Mouse (Mus musculus): ENCODE data around the gene Cacng6. TPM values are rescaled to one million over a fixed set of nuclear protein-coding genes. Genes with fewer than 3 reads are reported as not detected.

Cacng6 gene
- polyA plus RNA-seq, 1 experiment from 2014 or later = not detected

- Histone ChIP-seq H3K4me1 (ENCODE audit: control insufficient read depth, insufficient read depth, low read length) (no peaks in the 10 kb centered on the region), H3K9ac (ENCODE audit: low read depth, low read length) (no peak overlapping the region), H3K4me3 (ENCODE audit: low read length) (no peak overlapping the region), H3K4me2 (replicated peaks; ENCODE audit: low read depth, low read length) (no peak overlapping the region), H3K9me3 (ENCODE audit: control insufficient read depth, low read length) (no peaks in the 10 kb centered on the region), H3K27ac (ENCODE audit: low read depth, low read length) (no peak overlapping the region), H3K36me3 (ENCODE audit: control insufficient read depth, insufficient read depth, low read length) (no peaks in the 10 kb centered on the region), H3K27me3 (ENCODE audit: control insufficient read depth, insufficient read depth, low read length) (peaks cover 36% of the 10 kb centered on the region)
- 96% methylated on average over 5 of the region's 5 CpGs for WGBS
- no peak for ATAC-seq (ENCODE audit: low FRiP score, low TSS enrichment)
Measured at GRCm38 (mm10) chr7:3425141-3425540, 1.1 kb downstream of the Cacng6 start.

GRCm38 (mm10) chr7:3430161-3430560 is 6.2 kb downstream of the Cacng6 start:
- WGBS = 80% methylated on average over 6 of the region's 6 CpGs
- H3K27ac ChIP-seq (ENCODE audit: low read depth, low read length) = no peak overlapping the region
- H3K4me3 ChIP-seq (ENCODE audit: low read length) = no peak overlapping the region
- ATAC-seq (ENCODE audit: low FRiP score, low TSS enrichment) = no peak
- H3K36me3 ChIP-seq (ENCODE audit: control insufficient read depth, insufficient read depth, low read length) = no peaks in the 10 kb centered on the region
- H3K9me3 ChIP-seq (ENCODE audit: control insufficient read depth, low read length) = no peaks in the 10 kb centered on the region
- no peaks in the 10 kb centered on the region for H3K4me1 ChIP-seq (ENCODE audit: control insufficient read depth, insufficient read depth, low read length)
- H3K27me3 ChIP-seq (ENCODE audit: control insufficient read depth, insufficient read depth, low read length) = peaks cover 7% of the 10 kb centered on the region; the same call in 1 of the 2 replicates
- no peak overlapping the region for H3K4me2 ChIP-seq (replicated peaks; ENCODE audit: low read depth, low read length)
- H3K9ac ChIP-seq (ENCODE audit: low read depth, low read length) = no peak overlapping the region

- H3K4me1 ChIP-seq (ENCODE audit: control insufficient read depth, insufficient read depth, low read length) = no peaks in the 10 kb centered on the region
- ATAC-seq (ENCODE audit: low FRiP score, low TSS enrichment) = no peak
- H3K36me3 ChIP-seq (ENCODE audit: control insufficient read depth, insufficient read depth, low read length) = no peaks in the 10 kb centered on the region
- H3K9ac ChIP-seq (ENCODE audit: low read depth, low read length) = no peak overlapping the region
- WGBS = 82% methylated on average over 1 of the region's 1 CpGs
- H3K4me2 ChIP-seq (replicated peaks; ENCODE audit: low read depth, low read length) = no peak overlapping the region
- H3K9me3 ChIP-seq (ENCODE audit: control insufficient read depth, low read length) = no peaks in the 10 kb centered on the region
- no peak overlapping the region for H3K27ac ChIP-seq (ENCODE audit: low read depth, low read length)
- no peak overlapping the region for H3K4me3 ChIP-seq (ENCODE audit: low read length)
- H3K27me3 ChIP-seq (ENCODE audit: control insufficient read depth, insufficient read depth, low read length) = no peaks in the 10 kb centered on the region
Measured at GRCm38 (mm10) chr7:3432066-3432465, 8.1 kb downstream of the Cacng6 start.

GRCm38 (mm10) chr7:3437941-3438340 is 13.9 kb downstream of the Cacng6 start:
- Histone ChIP-seq H3K4me2 (replicated peaks; ENCODE audit: low read depth, low read length) (no peak overlapping the region), H3K9ac (ENCODE audit: low read depth, low read length) (no peak overlapping the region), H3K36me3 (ENCODE audit: control insufficient read depth, insufficient read depth, low read length) (no peaks in the 10 kb centered on the region), H3K9me3 (ENCODE audit: control insufficient read depth, low read length) (no peaks in the 10 kb centered on the region), H3K4me3 (ENCODE audit: low read length) (no peak overlapping the region), H3K27ac (ENCODE audit: low read depth, low read length) (no peak overlapping the region), H3K27me3 (ENCODE audit: control insufficient read depth, insufficient read depth, low read length) (no peaks in the 10 kb centered on the region), H3K4me1 (ENCODE audit: control insufficient read depth, insufficient read depth, low read length) (0 out of 2 replicates have a peak, but pooled peaks cover 2% of the 10 kb centered on the region)
- no peak for ATAC-seq (ENCODE audit: low FRiP score, low TSS enrichment)
- WGBS = 54% methylated on average over 5 of the region's 5 CpGs

- no peak overlapping the region for H3K9ac ChIP-seq (ENCODE audit: low read depth, low read length)
- no peak for ATAC-seq (ENCODE audit: low FRiP score, low TSS enrichment)
- no peak overlapping the region for H3K4me3 ChIP-seq (ENCODE audit: low read length)
- 0 out of 2 replicates have a peak, but pooled peaks cover 2% of the 10 kb centered on the region for H3K4me1 ChIP-seq (ENCODE audit: control insufficient read depth, insufficient read depth, low read length)
- 94% methylated on average over 10 of the region's 11 CpGs for WGBS
- no peaks in the 10 kb centered on the region for H3K27me3 ChIP-seq (ENCODE audit: control insufficient read depth, insufficient read depth, low read length)
- H3K27ac ChIP-seq (ENCODE audit: low read depth, low read length) = no peak overlapping the region
- H3K4me2 ChIP-seq (replicated peaks; ENCODE audit: low read depth, low read length) = no peak overlapping the region
- H3K36me3 ChIP-seq (ENCODE audit: control insufficient read depth, insufficient read depth, low read length) = no peaks in the 10 kb centered on the region
- no peaks in the 10 kb centered on the region for H3K9me3 ChIP-seq (ENCODE audit: control insufficient read depth, low read length)
Measured at GRCm38 (mm10) chr7:3439984-3440383, 16.0 kb downstream of the Cacng6 start.

- H3K4me3 ChIP-seq (ENCODE audit: low read length) = no peak overlapping the region
- H3K4me2 ChIP-seq (replicated peaks; ENCODE audit: low read depth, low read length) = no peak overlapping the region
- no peak overlapping the region for H3K9ac ChIP-seq (ENCODE audit: low read depth, low read length)
- 75% methylated on average over 8 of the region's 8 CpGs for WGBS
- H3K4me1 ChIP-seq (ENCODE audit: control insufficient read depth, insufficient read depth, low read length) = 0 out of 2 replicates have a peak, but pooled peaks cover 2% of the 10 kb centered on the region
- no peak overlapping the region for H3K27ac ChIP-seq (ENCODE audit: low read depth, low read length)
- ATAC-seq (ENCODE audit: low FRiP score, low TSS enrichment) = no peak
- H3K27me3 ChIP-seq (ENCODE audit: control insufficient read depth, insufficient read depth, low read length) = no peaks in the 10 kb centered on the region
- no peaks in the 10 kb centered on the region for H3K9me3 ChIP-seq (ENCODE audit: control insufficient read depth, low read length)
- H3K36me3 ChIP-seq (ENCODE audit: control insufficient read depth, insufficient read depth, low read length) = no peaks in the 10 kb centered on the region
Measured at GRCm38 (mm10) chr7:3440526-3440925, 16.5 kb downstream of the Cacng6 start.

GRCm38 (mm10) chr7:3442476-3443062 is 18.6 kb downstream of the Cacng6 start:
- no peak overlapping the region for H3K4me3 ChIP-seq (ENCODE audit: low read length)
- H3K27me3 ChIP-seq (ENCODE audit: control insufficient read depth, insufficient read depth, low read length) = no peaks in the 10 kb centered on the region

GRCm38 (mm10) chr7:3444678-3445077 is 20.7 kb downstream of the Cacng6 start:
- no peak overlapping the region for H3K27ac ChIP-seq (ENCODE audit: low read depth, low read length)
- no peaks in the 10 kb centered on the region for H3K9me3 ChIP-seq (ENCODE audit: control insufficient read depth, low read length)
- H3K36me3 ChIP-seq (ENCODE audit: control insufficient read depth, insufficient read depth, low read length) = no peaks in the 10 kb centered on the region
- H3K4me3 ChIP-seq (ENCODE audit: low read length) = no peak overlapping the region
- H3K4me1 ChIP-seq (ENCODE audit: control insufficient read depth, insufficient read depth, low read length) = no peaks in the 10 kb centered on the region
- ATAC-seq (ENCODE audit: low FRiP score, low TSS enrichment) = no peak
- no peaks in the 10 kb centered on the region for H3K27me3 ChIP-seq (ENCODE audit: control insufficient read depth, insufficient read depth, low read length)
- H3K4me2 ChIP-seq (replicated peaks; ENCODE audit: low read depth, low read length) = no peak overlapping the region
- WGBS = 77% methylated on average over 3 of the region's 3 CpGs
- no peak overlapping the region for H3K9ac ChIP-seq (ENCODE audit: low read depth, low read length)

More at GRCm38 (mm10) chr7:3442476-3443062, 18.6 kb downstream of the Cacng6 start:
- 0 out of 2 replicates have a peak, but pooled peaks cover 2% of the 10 kb centered on the region for H3K4me1 ChIP-seq (ENCODE audit: control insufficient read depth, insufficient read depth, low read length)
- no peaks in the 10 kb centered on the region for H3K36me3 ChIP-seq (ENCODE audit: control insufficient read depth, insufficient read depth, low read length)
- H3K9ac ChIP-seq (ENCODE audit: low read depth, low read length) = no peak overlapping the region
- WGBS = 86% methylated on average over 10 of the region's 10 CpGs
- no peak overlapping the region for H3K4me2 ChIP-seq (replicated peaks; ENCODE audit: low read depth, low read length)
- H3K9me3 ChIP-seq (ENCODE audit: control insufficient read depth, low read length) = no peaks in the 10 kb centered on the region
- ATAC-seq (ENCODE audit: low FRiP score, low TSS enrichment) = no peak
- H3K27ac ChIP-seq (ENCODE audit: low read depth, low read length) = no peak overlapping the region

- no peak overlapping the region for H3K4me2 ChIP-seq (replicated peaks; ENCODE audit: low read depth, low read length)
- no peak overlapping the region for H3K27ac ChIP-seq (ENCODE audit: low read depth, low read length)
- 73% methylated on average over 3 of the region's 3 CpGs for WGBS
- no peak for ATAC-seq (ENCODE audit: low FRiP score, low TSS enrichment)
- no peaks in the 10 kb centered on the region for H3K9me3 ChIP-seq (ENCODE audit: control insufficient read depth, low read length)
- 0 out of 2 replicates have a peak, but pooled peaks cover 5% of the 10 kb centered on the region for H3K27me3 ChIP-seq (ENCODE audit: control insufficient read depth, insufficient read depth, low read length)
- H3K4me1 ChIP-seq (ENCODE audit: control insufficient read depth, insufficient read depth, low read length) = no peaks in the 10 kb centered on the region
- H3K36me3 ChIP-seq (ENCODE audit: control insufficient read depth, insufficient read depth, low read length) = no peaks in the 10 kb centered on the region
- H3K9ac ChIP-seq (ENCODE audit: low read depth, low read length) = no peak overlapping the region
- no peak overlapping the region for H3K4me3 ChIP-seq (ENCODE audit: low read length)
Measured at GRCm38 (mm10) chr7:3446584-3446983, 22.6 kb downstream of the Cacng6 start.
